Mouse (Mus musculus): ENCODE data around the gene Tmcc1. TPM values are rescaled to one million over a fixed set of nuclear protein-coding genes. Genes with fewer than 3 reads are reported as not detected.

The Tmcc1 gene
- total and polyA plus RNA-seq, 2 experiments from 2014 or later = 11.8 to 40.9 TPM

GRCm38 (mm10) chr6:115972083-115972764, 221.1 kb downstream of the Tmcc1 start:
- no peak overlapping the region for H3K4me3 ChIP-seq (ENCODE audit: low read depth, low read length)
- ATAC-seq (ENCODE audit: low FRiP score) (no peak), DNase-seq (ENCODE audit: low spot score) (no peak)
- H3K4me1 ChIP-seq (ENCODE audit: insufficient read depth, low read length) = 0 out of 2 replicates have a peak, but pooled peaks cover 3% of the 10 kb centered on the region
- no peak for TF ChIP-seq CTCF (IDR thresholded peaks at IDR 0.05)
- H3K9me3 ChIP-seq (ENCODE audit: low read length) = no peaks in the 10 kb centered on the region
- no peak overlapping the region for H3K27ac ChIP-seq (ENCODE audit: low read depth, low read length)
- no peaks in the 10 kb centered on the region for H3K36me3 ChIP-seq (ENCODE audit: insufficient read depth, low read length)
- H3K4me2 ChIP-seq (ENCODE audit: low read depth, low read length, poor library complexity, severe bottlenecking) = no peak overlapping the region
- H3K27me3 ChIP-seq (ENCODE audit: insufficient read depth, low read length) = no peaks in the 10 kb centered on the region
- WGBS = 73% methylated on average over 7 of the region's 7 CpGs
- H3K9ac ChIP-seq (replicated peaks; ENCODE audit: low read length, poor library complexity, severe bottlenecking) = no peak overlapping the region

DNA sequence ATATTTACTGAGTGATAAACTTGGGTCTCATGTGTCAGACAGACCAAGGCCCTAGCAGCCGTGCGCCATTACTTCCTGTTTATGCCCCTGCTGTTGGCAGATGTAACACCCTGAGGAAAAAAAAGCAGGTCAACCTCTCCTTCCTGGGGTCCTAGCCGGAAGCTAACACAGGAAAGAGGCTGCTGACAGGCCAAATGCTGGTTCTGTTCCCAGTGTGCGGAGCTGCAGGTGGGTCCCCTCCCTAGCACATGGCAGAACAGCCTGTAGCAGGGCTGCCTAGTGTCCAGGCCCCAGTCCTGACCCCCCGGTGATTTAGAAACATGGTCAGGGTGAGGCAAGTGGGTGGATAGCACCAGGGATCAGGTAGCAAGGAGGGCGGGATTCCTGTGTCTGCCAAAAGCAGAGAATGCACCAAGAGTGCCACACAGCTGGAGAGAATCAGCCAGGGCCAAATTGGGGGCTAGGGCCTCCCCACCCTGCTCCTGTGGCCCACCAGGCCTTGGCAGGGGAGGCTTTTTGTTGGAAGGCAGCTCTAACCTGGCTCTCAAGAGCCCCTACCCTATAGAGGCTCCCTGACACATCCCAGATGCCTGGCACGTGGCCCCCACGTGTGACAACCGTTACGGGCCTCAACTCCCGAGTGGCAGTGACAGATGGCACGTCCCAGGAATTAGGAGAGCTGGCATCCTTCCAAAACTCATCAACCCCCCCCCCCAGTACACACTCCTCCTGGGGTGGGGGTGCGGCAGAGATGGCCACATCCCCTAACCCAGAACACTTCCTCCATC, 221.8 kb downstream of the Tmcc1 start:
- 60% methylated on average over 13 of the region's 13 CpGs for WGBS
- no peak for ATAC-seq (ENCODE audit: low FRiP score)

GRCm38 (mm10) chr6:115969952-115970351, 223.3 kb downstream of the Tmcc1 start:
- no peaks in the 10 kb centered on the region for H3K9me3 ChIP-seq (ENCODE audit: low read length)
- H3K36me3 ChIP-seq (ENCODE audit: insufficient read depth, low read length) = no peaks in the 10 kb centered on the region
- H3K27ac ChIP-seq (ENCODE audit: low read depth, low read length) = no peak overlapping the region
- H3K4me3 ChIP-seq (ENCODE audit: low read depth, low read length) = no peak overlapping the region
- no peak for DNase-seq (ENCODE audit: low spot score)
- no peak overlapping the region for H3K9ac ChIP-seq (replicated peaks; ENCODE audit: low read length, poor library complexity, severe bottlenecking)
- H3K4me1 ChIP-seq (ENCODE audit: insufficient read depth, low read length) = 0 out of 2 replicates have a peak, but pooled peaks cover 3% of the 10 kb centered on the region
- no peak for TF ChIP-seq CTCF (IDR thresholded peaks at IDR 0.05)
- H3K27me3 ChIP-seq (ENCODE audit: insufficient read depth, low read length) = no peaks in the 10 kb centered on the region
- H3K4me2 ChIP-seq (ENCODE audit: low read depth, low read length, poor library complexity, severe bottlenecking) = no peak overlapping the region
- ATAC-seq (ENCODE audit: low FRiP score) = no peak
- 66% methylated on average over 6 of the region's 6 CpGs for WGBS

More for the DNA sequence above, 221.8 kb downstream of the Tmcc1 start:
- no peak for TF ChIP-seq CTCF (IDR thresholded peaks at IDR 0.05)
- Histone ChIP-seq H3K4me3 (ENCODE audit: low read depth, low read length) (no peak overlapping the region), H3K9ac (replicated peaks; ENCODE audit: low read length, poor library complexity, severe bottlenecking) (0 out of 2 replicates have a peak overlapping the region, but pooled peaks have one; percentile 33), H3K27me3 (ENCODE audit: insufficient read depth, low read length) (no peaks in the 10 kb centered on the region), H3K4me1 (ENCODE audit: insufficient read depth, low read length) (0 out of 2 replicates have a peak, but pooled peaks cover 3% of the 10 kb centered on the region), H3K36me3 (ENCODE audit: insufficient read depth, low read length) (no peaks in the 10 kb centered on the region), H3K27ac (ENCODE audit: low read depth, low read length) (no peak overlapping the region), H3K9me3 (ENCODE audit: low read length) (no peaks in the 10 kb centered on the region), H3K4me2 (ENCODE audit: low read depth, low read length, poor library complexity, severe bottlenecking) (no peak overlapping the region)
- no peak for DNase-seq (ENCODE audit: low spot score)

GRCm38 (mm10) chr6:115969103-115969502, 224.2 kb downstream of the Tmcc1 start:
- TF ChIP-seq CTCF (IDR thresholded peaks at IDR 0.05) = no peak
- Histone ChIP-seq H3K4me2 (ENCODE audit: low read depth, low read length, poor library complexity, severe bottlenecking) (no peak overlapping the region), H3K36me3 (ENCODE audit: insufficient read depth, low read length) (no peaks in the 10 kb centered on the region), H3K27me3 (ENCODE audit: insufficient read depth, low read length) (no peaks in the 10 kb centered on the region), H3K9ac (replicated peaks; ENCODE audit: low read length, poor library complexity, severe bottlenecking) (no peak overlapping the region), H3K27ac (ENCODE audit: low read depth, low read length) (no peak overlapping the region), H3K4me3 (ENCODE audit: low read depth, low read length) (no peak overlapping the region), H3K9me3 (ENCODE audit: low read length) (no peaks in the 10 kb centered on the region), H3K4me1 (ENCODE audit: insufficient read depth, low read length) (0 out of 2 replicates have a peak, but pooled peaks cover 1% of the 10 kb centered on the region)
- ATAC-seq (ENCODE audit: low FRiP score) (no peak), DNase-seq (ENCODE audit: low spot score) (no peak)
- WGBS = 71% methylated on average over 9 of the region's 9 CpGs

DNA sequence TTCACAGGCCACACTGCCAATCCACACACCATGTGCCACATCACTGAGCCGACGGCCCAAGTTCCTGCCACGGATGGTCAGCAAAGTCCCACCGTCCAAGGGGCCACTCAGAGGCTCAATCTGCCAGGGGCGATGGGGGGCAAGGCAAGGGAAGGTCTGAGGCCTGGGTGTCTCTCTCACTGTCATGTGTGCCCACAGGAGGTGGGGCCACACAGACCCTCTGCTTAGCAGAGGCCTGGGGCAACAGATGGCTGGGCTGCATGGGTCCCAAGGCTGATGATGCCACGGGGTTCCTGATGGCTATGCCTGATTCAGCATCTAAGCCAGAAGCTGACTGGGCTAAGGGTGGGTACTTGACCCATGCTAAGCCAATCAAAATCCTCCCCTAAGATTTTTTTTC, 224.6 kb downstream of the Tmcc1 start:
- Histone ChIP-seq H3K4me3 (ENCODE audit: low read depth, low read length) (no peak overlapping the region), H3K9me3 (ENCODE audit: low read length) (no peaks in the 10 kb centered on the region), H3K9ac (replicated peaks; ENCODE audit: low read length, poor library complexity, severe bottlenecking) (no peak overlapping the region), H3K36me3 (ENCODE audit: insufficient read depth, low read length) (no peaks in the 10 kb centered on the region), H3K4me1 (ENCODE audit: insufficient read depth, low read length) (no peaks in the 10 kb centered on the region), H3K27ac (ENCODE audit: low read depth, low read length) (no peak overlapping the region), H3K4me2 (ENCODE audit: low read depth, low read length, poor library complexity, severe bottlenecking) (no peak overlapping the region), H3K27me3 (ENCODE audit: insufficient read depth, low read length) (no peaks in the 10 kb centered on the region)
- no peak for ATAC-seq (ENCODE audit: low FRiP score)
- DNase-seq (ENCODE audit: low spot score) = peak; percentile 74
- TF ChIP-seq CTCF (IDR thresholded peaks at IDR 0.05) = no peak
- WGBS = 69% methylated on average over 6 of the region's 6 CpGs

Other genes with a start within 250 kb of the Tmcc1 start
- not detected in 2 replicates for gene H1foo, start 248.5 kb downstream of the Tmcc1 start, total RNA-seq (2014; rRNA removed)
- gene H1foo, start 248.5 kb downstream of the Tmcc1 start, polyA plus RNA-seq (2015; fragmentation: Nextera tagmentation; extraction: Ambion mirVana) = not detected in 2 replicates
- gene Plxnd1, start 198.5 kb downstream of the Tmcc1 start, total RNA-seq (2014; rRNA removed) = 14.9 and 17.3 TPM in 2 replicates
- gene Plxnd1, start 198.5 kb downstream of the Tmcc1 start, polyA plus RNA-seq (2015; fragmentation: Nextera tagmentation; extraction: Ambion mirVana) = 2.8 and 4.4 TPM in 2 replicates
- 79.5 and 85.2 TPM in 2 replicates for gene Washc2, start 14.6 kb upstream of the Tmcc1 start, total RNA-seq (2014; rRNA removed)
- gene Washc2, start 14.6 kb upstream of the Tmcc1 start, polyA plus RNA-seq (2015; fragmentation: Nextera tagmentation; extraction: Ambion mirVana) = 65.5 and 68.3 TPM in 2 replicates
- 5.8 and 9.1 TPM in 2 replicates for gene Zfand4, start 70.7 kb upstream of the Tmcc1 start, total RNA-seq (2014; rRNA removed)
- gene Zfand4, start 70.7 kb upstream of the Tmcc1 start, polyA plus RNA-seq (2015; fragmentation: Nextera tagmentation; extraction: Ambion mirVana) = 5.8 and 6.8 TPM in 2 replicates
- gene March8, start 144.5 kb upstream of the Tmcc1 start, total RNA-seq (2014; rRNA removed) = 90.9 and 120 TPM in 2 replicates
- gene March8, start 144.5 kb upstream of the Tmcc1 start, polyA plus RNA-seq (2015; fragmentation: Nextera tagmentation; extraction: Ambion mirVana) = 34.2 and 38.2 TPM in 2 replicates